Mouse (Mus musculus) olfactory bulb, adult 2 months (tissue): Measurements from ENCODE around the gene Mbl2.

Experiments used
- CTCF ChIP-seq: fragments of 200-500 bp; IDR thresholded peaks from 2 replicates; pipeline ENCODE4 v1.5.1; 2012; ENCODE audit warnings: low read depth, mild to moderate bottlenecking, low read length, moderate library complexity; ENCODE audit not compliant: insufficient read depth
- POLR2A ChIP-seq: fragments of 200-500 bp; IDR thresholded peaks from 2 replicates; pipeline ENCODE4 v1.6.1; 2012; ENCODE audit warnings: mild to moderate bottlenecking, low read depth, low read length, moderate library complexity; ENCODE audit not compliant: insufficient read depth

- TF ChIP-seq POLR2A = no peak
- no peak for TF ChIP-seq CTCF
Measured at GRCm38 (mm10) chr19:30252253-30252652, 19.5 kb downstream of the Mbl2 start.
